Mouse (Mus musculus): ENCODE results near the gene Stra6.
A peak's percentile ranks its signal among the peaks of the same experiment; 100 is the strongest.

Stra6 gene

GRCm38 (mm10) chr9:58175745-58176487 is 112.3 kb downstream of the Stra6 start:
- no peak for DNase-seq

GRCm38 (mm10) chr9:58177165-58177564 is 113.6 kb downstream of the Stra6 start:
- DNase-seq: no peak

DNA sequence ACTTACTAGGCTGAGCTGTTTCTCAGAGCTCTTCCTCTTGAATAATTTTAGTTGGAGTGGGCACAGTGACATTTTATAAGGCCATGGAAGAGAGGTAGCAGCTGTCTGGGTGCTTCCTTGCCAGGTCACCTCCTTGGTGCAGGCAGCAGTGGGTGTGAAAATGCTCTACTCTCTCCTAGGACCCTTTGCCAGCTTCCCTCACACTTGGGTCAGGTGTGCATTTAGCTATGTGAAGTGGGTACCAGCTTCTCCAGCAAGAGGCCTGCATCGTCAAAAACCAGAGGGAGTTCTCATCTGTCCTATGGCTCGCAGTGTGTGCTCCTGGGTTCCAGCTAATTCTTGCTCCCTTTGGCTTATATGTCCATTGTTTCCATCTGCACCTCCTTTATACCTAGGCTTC is 115.8 kb downstream of the Stra6 start:
- DNase-seq: no peak

DNA sequence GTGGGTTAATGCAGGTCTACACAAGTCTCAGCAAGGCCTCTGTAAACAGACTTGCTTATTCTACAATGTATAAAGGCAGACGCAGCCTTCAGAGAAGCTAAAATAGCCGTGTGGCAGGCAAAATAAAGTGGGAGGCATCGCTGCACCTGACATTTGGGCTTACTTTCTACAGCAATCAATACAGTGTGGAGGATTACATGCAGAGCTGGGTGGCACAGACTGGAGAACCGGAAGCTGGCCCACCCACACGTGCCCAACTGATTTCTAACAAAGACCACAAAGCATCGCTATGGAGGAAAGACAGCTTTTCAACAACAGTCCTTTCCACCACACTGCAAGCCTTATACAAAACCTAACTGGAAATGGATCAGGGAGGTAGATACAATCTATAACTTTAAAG is 120.9 kb downstream of the Stra6 start:
- no peak for DNase-seq

DNA sequence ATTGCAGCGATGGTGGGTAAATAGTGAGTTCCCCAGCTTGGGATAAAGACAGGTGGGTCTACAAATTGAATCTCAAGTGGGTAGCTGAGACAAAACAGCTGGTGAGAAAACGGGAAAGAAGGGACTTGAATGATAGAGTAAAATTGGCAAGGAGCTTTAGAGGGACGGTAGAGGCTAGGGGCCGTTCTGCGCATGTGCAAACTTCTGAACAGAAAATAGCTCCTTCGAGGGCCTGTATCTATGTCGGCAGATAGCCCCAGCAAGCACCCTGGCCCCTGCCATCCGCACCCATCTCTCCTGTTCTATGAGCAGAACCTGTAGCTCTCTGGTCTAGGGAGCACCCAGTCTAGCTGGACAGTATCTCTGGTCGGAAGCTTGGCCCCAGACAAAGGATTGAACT is 130.6 kb downstream of the Stra6 start:
- no peak for DNase-seq

DNA sequence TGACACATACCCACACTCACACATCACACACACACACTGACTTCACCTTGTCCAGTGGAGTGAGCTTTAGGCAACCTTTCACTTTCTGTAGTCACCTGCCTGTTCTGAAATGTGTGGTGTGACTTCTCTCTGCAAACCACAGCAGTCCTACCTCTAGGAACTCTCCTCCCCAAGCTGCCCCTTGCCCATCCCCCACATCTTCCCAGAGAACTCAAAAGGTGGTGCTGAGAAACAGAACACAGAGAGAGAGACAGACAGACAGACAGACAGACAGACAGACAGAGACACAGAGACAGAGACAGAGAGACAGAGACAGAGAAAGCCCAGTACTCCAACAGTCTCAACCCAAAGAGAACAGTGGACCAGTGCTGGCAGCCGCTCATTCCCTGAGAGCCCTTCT is 132.1 kb downstream of the Stra6 start:
- DNase-seq: no peak

- no peak for DNase-seq
Measured at GRCm38 (mm10) chr9:58196141-58196540, 132.6 kb downstream of the Stra6 start.

- DNase-seq: no peak
Measured at GRCm38 (mm10) chr9:58196610-58197567, 133.3 kb downstream of the Stra6 start.

GRCm38 (mm10) chr9:58197781-58198701 is 134.5 kb downstream of the Stra6 start:
- DNase-seq: peak; percentile 71

GRCm38 (mm10) chr9:58198801-58199371 is 135.3 kb downstream of the Stra6 start:
- no peak for DNase-seq

- DNase-seq: no peak
Measured at GRCm38 (mm10) chr9:58199381-58200269, 136.0 kb downstream of the Stra6 start.

GRCm38 (mm10) chr9:58200270-58201090 is 136.9 kb downstream of the Stra6 start:
- DNase-seq: no peak

- DNase-seq: no peak
Measured at GRCm38 (mm10) chr9:58201091-58201842, 137.7 kb downstream of the Stra6 start.

GRCm38 (mm10) chr9:58201861-58202549 is 138.4 kb downstream of the Stra6 start:
- DNase-seq: no peak

- DNase-seq: no peak
Measured at GRCm38 (mm10) chr9:58202676-58203453, 139.3 kb downstream of the Stra6 start.
